In genomic region chr8:126075400-126075799, GRCm38 (mm10) we compare ENCODE assay signal across 9 mouse cellular contexts.
DNase-seq lines count a peak whose midpoint lies in the region; ATAC-seq and TF ChIP-seq lines count a peak whose summit lies in the region.
"Had no signal": no experiment of that assay in that cellular context is flagged by ENCODE, and none has a peak within 500 bp of the region (broad histone marks: within the 10 kb centered on the region; RNA-seq: fewer than 3 reads in every experiment).

No protein-coding gene starts in this region.

- WGBS in kidney, embryonic 14.5 days, result 19% methylated on average over 10 of the region's 10 CpGs
- WGBS in embryonic facial prominence, embryonic 11.5 days, result 12% methylated on average over 10 of the region's 10 CpGs
- 13% methylated on average over 10 of the region's 10 CpGs for WGBS in hindbrain, postnatal 0 days
- WGBS in liver, embryonic 11.5 days, result 14% methylated on average over 10 of the region's 10 CpGs

- no peak overlapping the region for H3K4me3 ChIP-seq in kidney, embryonic 14.5 days (ENCODE audit: low read length)
- no peak overlapping the region for H3K4me3 ChIP-seq in embryonic facial prominence, embryonic 11.5 days (ENCODE audit: low read depth, low read length)
- no peak overlapping the region for H3K4me3 ChIP-seq in hindbrain, postnatal 0 days (ENCODE audit: low read length)
- no peak overlapping the region for H3K4me3 ChIP-seq in liver, embryonic 11.5 days (ENCODE audit: low read depth, low read length)
- H3K4me3 ChIP-seq: embryonic facial prominence, embryonic 15.5 days had no signal

- no peak overlapping the region for H3K9ac ChIP-seq in kidney, embryonic 14.5 days (ENCODE audit: low read depth, low read length)
- no peak overlapping the region for H3K9ac ChIP-seq in embryonic facial prominence, embryonic 11.5 days (replicated peaks; ENCODE audit: low read length)
- no peak overlapping the region for H3K9ac ChIP-seq in hindbrain, postnatal 0 days (replicated peaks; ENCODE audit: low read length)
- no peak overlapping the region for H3K9ac ChIP-seq in liver, embryonic 11.5 days (ENCODE audit: low read depth, low read length)
- H3K9ac ChIP-seq: embryonic facial prominence, embryonic 15.5 days had no signal

- H3K27me3 ChIP-seq in kidney, embryonic 14.5 days (ENCODE audit: control insufficient read depth, insufficient read depth, low read length), result 0 out of 2 replicates have a peak, but pooled peaks cover 3% of the 10 kb centered on the region
- no peaks in the 10 kb centered on the region for H3K27me3 ChIP-seq in embryonic facial prominence, embryonic 11.5 days (ENCODE audit: control insufficient read depth, insufficient read depth, low read length)
- H3K27me3 ChIP-seq in hindbrain, postnatal 0 days (ENCODE audit: insufficient read depth, low read length), result no peaks in the 10 kb centered on the region
- 0 out of 2 replicates have a peak, but pooled peaks cover 2% of the 10 kb centered on the region for H3K27me3 ChIP-seq in liver, embryonic 11.5 days (replicated peaks; ENCODE audit: control insufficient read depth, insufficient read depth, low read length)
- H3K27me3 ChIP-seq: embryonic facial prominence, embryonic 15.5 days had no signal

- no peaks in the 10 kb centered on the region for H3K9me3 ChIP-seq in kidney, embryonic 14.5 days (ENCODE audit: control insufficient read depth, low read length)
- no peaks in the 10 kb centered on the region for H3K9me3 ChIP-seq in embryonic facial prominence, embryonic 11.5 days (replicated peaks; ENCODE audit: control insufficient read depth, low read length)
- no peaks in the 10 kb centered on the region for H3K9me3 ChIP-seq in hindbrain, postnatal 0 days (ENCODE audit: low read length)
- H3K9me3 ChIP-seq in liver, embryonic 11.5 days (ENCODE audit: control insufficient read depth, low read length), result no peaks in the 10 kb centered on the region
- H3K9me3 ChIP-seq: embryonic facial prominence, embryonic 15.5 days had no signal

- no peak overlapping the region for H3K4me2 ChIP-seq in kidney, embryonic 14.5 days (replicated peaks; ENCODE audit: low read depth, low read length)
- no peak overlapping the region for H3K4me2 ChIP-seq in embryonic facial prominence, embryonic 11.5 days (ENCODE audit: low read depth, low read length)
- no peak overlapping the region for H3K4me2 ChIP-seq in hindbrain, postnatal 0 days (ENCODE audit: low read depth, low read length)
- no peak overlapping the region for H3K4me2 ChIP-seq in liver, embryonic 11.5 days
- H3K4me2 ChIP-seq: embryonic facial prominence, embryonic 15.5 days had no signal

- H3K4me1 ChIP-seq in kidney, embryonic 14.5 days (ENCODE audit: control insufficient read depth, insufficient read depth, low read length), result no peaks in the 10 kb centered on the region
- H3K4me1 ChIP-seq in embryonic facial prominence, embryonic 11.5 days (ENCODE audit: control insufficient read depth, insufficient read depth, low read length), result no peaks in the 10 kb centered on the region
- 0 out of 2 replicates have a peak, but pooled peaks cover 13% of the 10 kb centered on the region for H3K4me1 ChIP-seq in hindbrain, postnatal 0 days (ENCODE audit: insufficient read depth, low read length)
- H3K4me1 ChIP-seq in liver, embryonic 11.5 days (replicated peaks; ENCODE audit: control insufficient read depth, insufficient read depth, low read length), result no peaks in the 10 kb centered on the region
- H3K4me1 ChIP-seq: embryonic facial prominence, embryonic 15.5 days had no signal

- peak; percentile 80 for DNase-seq in kidney, adult 18-20 months
- peak; percentile 46 to 49 for DNase-seq in adrenal gland, postnatal 4 days (ENCODE audit: low spot score in 2 of 2)
- DNase-seq in embryonic facial prominence, embryonic 11.5 days (ENCODE audit: low spot score), result peak; percentile 85
- DNase-seq in hindbrain, postnatal 0 days (ENCODE audit: low spot score), result peak; percentile 77
- DNase-seq in liver, embryonic 11.5 days (ENCODE audit: low spot score), result peak; percentile 60
- peak; percentile 67 for DNase-seq in ovary, postnatal 36 days (ENCODE audit: low spot score)
- peak; percentile 67 for DNase-seq in thymus, postnatal 14 days

- no peak overlapping the region for H3K27ac ChIP-seq in kidney, embryonic 14.5 days (ENCODE audit: low read depth, low read length)
- H3K27ac ChIP-seq in embryonic facial prominence, embryonic 11.5 days (replicated peaks; ENCODE audit: low read depth, low read length), result no peak overlapping the region
- H3K27ac ChIP-seq in hindbrain, postnatal 0 days, result no peak overlapping the region
- H3K27ac ChIP-seq in liver, embryonic 11.5 days (ENCODE audit: low read depth, low read length), result no peak overlapping the region
- H3K27ac ChIP-seq: embryonic facial prominence, embryonic 15.5 days had no signal

- TF ChIP-seq CTCF in hindbrain, postnatal 0 days (IDR thresholded peaks at IDR 0.05; ENCODE audit: low read depth), result peak; percentile 85

- no peaks in the 10 kb centered on the region for H3K36me3 ChIP-seq in kidney, embryonic 14.5 days (ENCODE audit: control insufficient read depth, insufficient read depth, low read length)
- no peaks in the 10 kb centered on the region for H3K36me3 ChIP-seq in embryonic facial prominence, embryonic 11.5 days (replicated peaks; ENCODE audit: control insufficient read depth, insufficient read depth, low read depth, low read length)
- no peaks in the 10 kb centered on the region for H3K36me3 ChIP-seq in hindbrain, postnatal 0 days (ENCODE audit: insufficient read depth, low read length)
- H3K36me3 ChIP-seq in liver, embryonic 11.5 days (ENCODE audit: control insufficient read depth, insufficient read depth, low read length), result no peaks in the 10 kb centered on the region
- H3K36me3 ChIP-seq: embryonic facial prominence, embryonic 15.5 days had no signal

- ATAC-seq in kidney, embryonic 14.5 days (ENCODE audit: low FRiP score, low TSS enrichment), result no peak
- no peak for ATAC-seq in embryonic facial prominence, embryonic 11.5 days (replicated peaks; ENCODE audit: insufficient number of reproducible peaks, low FRiP score, low TSS enrichment, low read depth)
- ATAC-seq in hindbrain, postnatal 0 days, result no peak
- ATAC-seq in liver, embryonic 11.5 days (replicated peaks; ENCODE audit: low FRiP score), result no peak
